Mouse (Mus musculus) heart, adult 9 months (tissue): ENCODE results near the gene Lmod3.

Experiments
- DNase-seq, 2 experiments: peaks; one replicate each; pipeline ENCODE4 v3.0.0; 2022; ENCODE audit warnings: low spot score in 2 of 2

Gene Lmod3

GRCm38 (mm10) chr6:97227067-97227847 is 25.3 kb downstream of the Lmod3 start:
- no peak for DNase-seq

- no peak for DNase-seq
Measured at GRCm38 (mm10) chr6:97226083-97226491, 26.5 kb downstream of the Lmod3 start.

GRCm38 (mm10) chr6:97224505-97224904 is 28.1 kb downstream of the Lmod3 start:
- no peak for DNase-seq

- no peak for DNase-seq
Measured at GRCm38 (mm10) chr6:97223566-97223965, 29.0 kb downstream of the Lmod3 start.

GRCm38 (mm10) chr6:97222931-97223467 is 29.6 kb downstream of the Lmod3 start:
- no peak for DNase-seq

GRCm38 (mm10) chr6:97222321-97222720 is 30.2 kb downstream of the Lmod3 start:
- no peak for DNase-seq

GRCm38 (mm10) chr6:97221205-97222025 is 31.1 kb downstream of the Lmod3 start:
- DNase-seq = no peak

- DNase-seq = no peak
Measured at GRCm38 (mm10) chr6:97220672-97221071, 31.9 kb downstream of the Lmod3 start.

GRCm38 (mm10) chr6:97216154-97216821 is 36.3 kb downstream of the Lmod3 start:
- DNase-seq = no peak

- peak; percentile 66 to 76 for DNase-seq
Measured at GRCm38 (mm10) chr6:97211981-97212380, 40.6 kb downstream of the Lmod3 start.

- no peak for DNase-seq
Measured at GRCm38 (mm10) chr6:97210962-97211601, 41.5 kb downstream of the Lmod3 start.

GRCm38 (mm10) chr6:97210191-97210961 is 42.2 kb downstream of the Lmod3 start, which contains the start of gene Arl6ip5:
Gene Arl6ip5 (plus strand): TSS chr6:97210689.
- DNase-seq = peak; percentile 90 to 93

- no peak for DNase-seq
Measured at GRCm38 (mm10) chr6:97209751-97210150, 42.8 kb downstream of the Lmod3 start.

GRCm38 (mm10) chr6:97209201-97209600 is 43.4 kb downstream of the Lmod3 start:
- DNase-seq = no peak

GRCm38 (mm10) chr6:97208406-97208805 is 44.2 kb downstream of the Lmod3 start:
- peak in 1 of 2 experiments; percentile 41 for DNase-seq

- DNase-seq = no peak
Measured at GRCm38 (mm10) chr6:97207085-97207484, 45.5 kb downstream of the Lmod3 start.

GRCm38 (mm10) chr6:97205439-97205885 is 47.1 kb downstream of the Lmod3 start, which contains the start of gene Uba3:
Gene Uba3 (minus strand): TSS chr6:97205647.
- DNase-seq = peak; percentile 97 to 98

- no peak for DNase-seq
Measured at GRCm38 (mm10) chr6:97204952-97205351, 47.6 kb downstream of the Lmod3 start.

- no peak for DNase-seq
Measured at GRCm38 (mm10) chr6:97204252-97204869, 48.2 kb downstream of the Lmod3 start.

- no peak for DNase-seq
Measured at GRCm38 (mm10) chr6:97202477-97202876, 50.1 kb downstream of the Lmod3 start.
